Mouse (Mus musculus): Measurements from ENCODE around the gene Rab30.

DNA sequence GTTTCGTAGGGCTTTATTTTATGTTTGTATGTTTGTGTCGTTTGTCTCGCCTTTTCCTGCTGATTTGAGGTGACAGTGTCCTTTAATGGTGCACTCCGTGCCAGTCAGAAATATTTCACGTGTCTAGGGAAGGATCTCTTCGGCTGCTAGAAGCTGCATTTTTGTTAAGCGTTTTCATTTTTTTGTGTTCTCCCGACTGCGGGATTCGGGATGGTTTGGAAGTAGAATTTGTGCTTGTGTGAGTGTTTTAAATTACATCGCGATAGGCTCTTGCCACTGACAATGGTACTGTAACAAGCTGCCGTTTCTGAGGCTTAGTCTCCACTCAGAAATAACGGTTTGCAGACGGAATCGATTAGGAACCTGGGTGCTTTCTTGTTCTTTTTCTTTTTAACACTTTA lies 938 bp downstream of the Rab30 start:
- TF ChIP-seq CTCF (IDR thresholded peaks at IDR 0.05; ENCODE audit: insufficient read depth, low read length), result no peak
- TF ChIP-seq POLR2A (IDR thresholded peaks at IDR 0.05; ENCODE audit: borderline replicate concordance, extremely low read depth, low read depth, low read length), result no peak
